Mouse (Mus musculus) E14TG2a.4 (cell line): ENCODE measurements around the gene Npw.

ENCODE experiments used
- CTCF ChIP-seq: conservative IDR thresholded peaks from 2 replicates; pipeline ENCODE4 v1.5.1; 2014; ENCODE audit warnings: low read length
- POU5F1 ChIP-seq: IDR thresholded peaks from 2 replicates; pipeline ENCODE4 v1.6.1; 2014; ENCODE audit warnings: low read length, borderline replicate concordance

GRCm38 (mm10) chr17:24648731-24649377 is 9.4 kb downstream of the Npw start:
- no peak for TF ChIP-seq CTCF
- TF ChIP-seq POU5F1 = no peak
